ENCODE assay signal across 18 mouse cellular contexts in genomic region chr9:32928289-32929000, GRCm38 (mm10).
DNase-seq lines count a peak whose midpoint lies in the region; TF ChIP-seq lines count a peak whose summit lies in the region.
"Had no signal": no experiment of that assay in that cellular context is flagged by ENCODE, and none has a peak within 500 bp of the region (broad histone marks: within the 10 kb centered on the region; RNA-seq: fewer than 3 reads in every experiment).

No protein-coding gene starts in this region.

- H3K27me3 ChIP-seq in spleen, adult 2 months (ENCODE audit: control insufficient read depth, insufficient read depth, low read length): no peaks in the 10 kb centered on the region
- no peaks in the 10 kb centered on the region for H3K27me3 ChIP-seq in splenic B cell, adult 2 months (ENCODE audit: control insufficient read depth, insufficient read depth, low read length, poor library complexity, severe bottlenecking)
- H3K27me3 ChIP-seq: forebrain, embryonic 12.5 days; liver, embryonic 15.5 days; midbrain, embryonic 13.5 days had no signal

- 54% methylated on average over 8 of the region's 8 CpGs for WGBS in spleen, adult 2 months

- H3K4me3 ChIP-seq in spleen, adult 2 months (ENCODE audit: extremely low read depth, insufficient read depth, insufficient read length): no peak overlapping the region
- H3K4me3 ChIP-seq: forebrain, embryonic 12.5 days; left cerebral cortex, adult 2 months; liver, embryonic 15.5 days; midbrain, embryonic 13.5 days had no signal

- peak overlapping the region; percentile 82 for H3K27ac ChIP-seq in spleen, adult 2 months (ENCODE audit: insufficient read depth, low read length)
- H3K27ac ChIP-seq: forebrain, embryonic 12.5 days; hindbrain, embryonic 14.5 days; left cerebral cortex, adult 2 months; liver, embryonic 15.5 days; midbrain, embryonic 13.5 days had no signal

- DNase-seq in spleen, adult 2 months (ENCODE audit: low read depth in 1 of 2, low spot score in 2 of 2): peak; percentile 48 to 80
- DNase-seq in spleen, postnatal 4 days (ENCODE audit: low spot score in 2 of 2): no peak
- peak; percentile 96 for DNase-seq in induced T-regulatory cell, adult 2 months (ENCODE audit: low read depth)
- peak; percentile 52 for DNase-seq in splenic B cell, adult 2 months (ENCODE audit: low read depth, low spot score)
- no peak for DNase-seq in layer of hippocampus, postnatal 36 days
- no peak for DNase-seq in urinary bladder, postnatal 14 days (ENCODE audit: low spot score)
- no peak for DNase-seq in cerebellum, postnatal 36 days
- DNase-seq: adrenal gland, adult 8-10 months; cerebellum, adult 8-10 months; embryo, embryonic 11 days; kidney, adult 18-20 months; kidney, postnatal 4 days; right cerebral cortex, postnatal 4 days had no signal

- H3K4me1 ChIP-seq in spleen, adult 2 months (ENCODE audit: control insufficient read depth, insufficient read depth, insufficient read length): peaks cover 20% of the 10 kb centered on the region
- H3K4me1 ChIP-seq: forebrain, embryonic 12.5 days; liver, embryonic 15.5 days; midbrain, embryonic 13.5 days had no signal

- no peak; the same call in 1 of the 2 replicates for TF ChIP-seq POLR2A in spleen, adult 2 months (IDR thresholded peaks at IDR 0.05; ENCODE audit: low read depth, low read length)

- no peak for TF ChIP-seq CTCF in spleen, adult 2 months (IDR thresholded peaks at IDR 0.05; ENCODE audit: extremely low read depth, insufficient read depth, insufficient read length, insufficient replicate concordance)

- no peaks in the 10 kb centered on the region for H3K36me3 ChIP-seq in spleen, adult 2 months (ENCODE audit: control insufficient read depth, insufficient read depth, low read length)
- no peaks in the 10 kb centered on the region for H3K36me3 ChIP-seq in splenic B cell, adult 2 months (ENCODE audit: control insufficient read depth, insufficient read depth, low read length, poor library complexity, severe bottlenecking)
- H3K36me3 ChIP-seq: forebrain, embryonic 12.5 days; liver, embryonic 15.5 days; midbrain, embryonic 13.5 days had no signal

Comparison
In these comparisons a context has a peak if more than half of its experiments do, and no peak if none do; other contexts are left out.
1. DNase-seq: peak in spleen, adult 2 months (2 of 2), induced T-regulatory cell, adult 2 months (single experiment) and splenic B cell, adult 2 months (single experiment); none in spleen, postnatal 4 days (0 of 2), layer of hippocampus, postnatal 36 days (0 of 2), urinary bladder, postnatal 14 days (single experiment) and cerebellum, postnatal 36 days (0 of 2).